Mouse (Mus musculus): ENCODE measurements at regions not wholly inside any gene's neighbourhood (a gene's known extent, or its start where the extent isn't known, plus 50 kb on each side); places are given as distances from the start of the nearest gene placed in this dataset.
A peak's percentile ranks its signal among the peaks of the same experiment; 100 is the strongest.

DNA sequence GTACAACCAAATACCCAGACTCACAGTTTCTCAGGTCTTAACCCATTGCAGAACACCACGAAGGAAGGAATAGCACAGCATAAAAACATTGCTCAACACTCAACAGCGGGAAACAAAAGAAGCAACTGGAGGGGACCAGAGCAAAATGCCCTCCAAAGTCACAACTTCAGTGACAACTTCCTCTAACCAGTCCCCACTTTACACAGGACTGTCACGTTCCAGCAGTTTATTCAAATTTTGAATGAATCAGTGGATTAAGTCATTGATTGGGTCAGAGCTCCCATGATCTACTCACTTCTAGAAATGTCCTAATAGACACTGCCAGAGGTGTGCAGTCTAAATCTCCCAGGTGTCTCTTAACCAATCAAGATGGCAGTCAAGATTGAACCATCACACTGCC, 53.3 kb upstream of the Actbl2 start:
- H3K9me3 ChIP-seq (replicated peaks; ENCODE audit: low read length) = no peaks in the 10 kb centered on the region
- in situ Hi-C loops (cut with MboI; ENCODE audit: low pct_ligation_motif_present, low pct_unique_long_range_greater_than_20kb, low sequenced_read_pairs) = no loop called here
- H3K4me1 ChIP-seq (ENCODE audit: control insufficient read depth in 1 of 2, insufficient read depth in 2 of 2) = peaks cover 0 to 16% of the 10 kb centered on the region in 2 experiments; a peak in 2 of 4 replicates
- no peak overlapping the region for H3K9ac ChIP-seq (ENCODE audit: insufficient read depth, low read depth)
- dilution Hi-C loops (cut with MboI; ENCODE audit: extremely low pct_ligation_motif_present, extremely low pct_unique_long_range_greater_than_20kb, low sequenced_read_pairs) = no loop called here
- TF ChIP-seq E2F4 (IDR thresholded peaks at IDR 0.05; ENCODE audit: insufficient replicate concordance, low read depth, low read length) = no peak
- peak; percentile 39; the same call in 1 of the 2 replicates for TF ChIP-seq ETS1 (conservative IDR thresholded peaks at IDR 0.05; ENCODE audit: low read depth, low read length)
- TF ChIP-seq CHD2 (IDR thresholded peaks at IDR 0.05; ENCODE audit: low read length) = no peak
- no peak for TF ChIP-seq TBP (conservative IDR thresholded peaks at IDR 0.05; ENCODE audit: low read depth, low read length)
- TF ChIP-seq BHLHE40 (IDR thresholded peaks at IDR 0.05; ENCODE audit: low read depth, low read length) = peak; percentile 52; the same call in 1 of the 2 replicates
- TF ChIP-seq ZMIZ1 (IDR thresholded peaks at IDR 0.05; ENCODE audit: low read depth, low read length) = no peak
- no peak for TF ChIP-seq ZKSCAN1 (IDR thresholded peaks at IDR 0.05; ENCODE audit: borderline replicate concordance, low read depth, low read length)
- TF ChIP-seq UBTF (IDR thresholded peaks at IDR 0.05; ENCODE audit: low read depth, low read length) = no peak
- no peaks in the 10 kb centered on the region for H3K36me3 ChIP-seq (replicated peaks in 1 of 2; ENCODE audit: control insufficient read depth in 1 of 2, insufficient read depth in 1 of 2, low read length in 1 of 2)
- H3K79me2 ChIP-seq (replicated peaks; ENCODE audit: control insufficient read depth, extremely low read depth, insufficient read depth, poor library complexity, severe bottlenecking) = no peaks in the 10 kb centered on the region
- no peak overlapping the region for H3K4me3 ChIP-seq (replicated peaks in 1 of 3; ENCODE audit: low read depth in 2 of 3, low read length in 2 of 3, poor library complexity in 1 of 3)
- H3K27me3 ChIP-seq (replicated peaks) = no peaks in the 10 kb centered on the region
- peak; percentile 53 for DNase-seq (ENCODE audit: extremely low read depth)
- no peak overlapping the region for H3K4me2 ChIP-seq (ENCODE audit: insufficient read depth, low read depth, poor library complexity, severe bottlenecking)
- H3K27ac ChIP-seq (ENCODE audit: insufficient read depth, low read depth) = no peak overlapping the region

DNA sequence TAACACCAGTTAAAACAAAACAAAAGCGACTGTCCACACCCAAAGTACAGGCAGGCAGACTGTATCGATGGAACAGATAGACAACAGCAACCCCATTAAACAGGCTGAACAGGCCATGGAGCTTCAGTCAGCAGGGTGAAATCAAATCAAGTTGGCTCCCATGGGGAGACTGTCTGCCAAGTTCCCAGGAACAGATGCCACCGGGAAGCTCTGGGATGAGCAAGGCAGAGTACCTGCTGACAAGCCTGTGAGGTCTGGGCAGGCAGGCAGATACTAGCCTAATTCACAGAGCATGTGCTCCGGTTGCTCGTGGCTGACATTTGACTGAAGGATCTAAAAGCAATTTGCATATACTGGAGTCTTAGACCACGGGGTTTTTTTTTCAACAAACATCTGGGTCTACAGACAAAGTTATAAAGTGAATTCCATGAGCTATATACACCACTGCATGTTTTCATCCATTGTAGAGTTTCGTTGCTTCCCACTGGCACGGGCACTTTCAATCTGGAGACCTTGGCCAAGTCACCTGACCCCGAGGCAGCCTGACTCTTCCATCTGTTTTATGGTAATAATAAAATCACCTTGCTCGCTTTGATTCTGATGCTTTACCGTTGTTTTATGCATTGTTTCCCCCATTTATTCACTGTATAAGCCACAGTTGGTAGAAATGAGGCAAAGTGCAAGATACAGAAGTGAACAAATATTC, 50.1 kb upstream of the Actbl2 start:
- no peaks in the 10 kb centered on the region for H3K79me2 ChIP-seq (replicated peaks; ENCODE audit: control insufficient read depth, extremely low read depth, insufficient read depth, poor library complexity, severe bottlenecking)
- H3K9me3 ChIP-seq (replicated peaks; ENCODE audit: low read length) = no peaks in the 10 kb centered on the region
- no peak overlapping the region for H3K9ac ChIP-seq (ENCODE audit: insufficient read depth, low read depth)
- DNase-seq (ENCODE audit: extremely low read depth) = no peak
- no peak overlapping the region for H3K4me2 ChIP-seq (ENCODE audit: insufficient read depth, low read depth, poor library complexity, severe bottlenecking)
- H3K27me3 ChIP-seq (replicated peaks) = no peaks in the 10 kb centered on the region
- peaks cover 0 to 16% of the 10 kb centered on the region in 2 experiments; a peak in 2 of 4 replicates for H3K4me1 ChIP-seq (ENCODE audit: control insufficient read depth in 1 of 2, insufficient read depth in 2 of 2)
- no peak overlapping the region for H3K27ac ChIP-seq (ENCODE audit: insufficient read depth, low read depth)
- TF ChIP-seq SMC3 (IDR thresholded peaks at IDR 0.05; ENCODE audit: low read depth, low read length) = no peak
- TF ChIP-seq MAX (IDR thresholded peaks at IDR 0.05; ENCODE audit: low read length) = peak; percentile 39; the same call in 1 of the 2 replicates
- in situ Hi-C loops (cut with MboI; ENCODE audit: low pct_ligation_motif_present, low pct_unique_long_range_greater_than_20kb, low sequenced_read_pairs) (no loop called here), dilution Hi-C loops (cut with MboI; ENCODE audit: extremely low pct_ligation_motif_present, extremely low pct_unique_long_range_greater_than_20kb, low sequenced_read_pairs) (no loop called here)
- no peak overlapping the region for H3K4me3 ChIP-seq (replicated peaks in 1 of 3; ENCODE audit: low read depth in 2 of 3, low read length in 2 of 3, poor library complexity in 1 of 3)
- H3K36me3 ChIP-seq (replicated peaks in 1 of 2; ENCODE audit: control insufficient read depth in 1 of 2, insufficient read depth in 1 of 2, low read length in 1 of 2) = no peaks in the 10 kb centered on the region

Data from CH12.LX (cell line).